Mouse (Mus musculus) lung, postnatal 0 days (tissue): ENCODE data around the gene Pdia4.

Experiments
- CTCF ChIP-seq: IDR thresholded peaks from 2 replicates; pipeline ENCODE4 v1.5.1; 2016; ENCODE audit warnings: antibody characterized with exemption, mild to moderate bottlenecking
- EP300 ChIP-seq: IDR thresholded peaks from 2 replicates; pipeline ENCODE4 v1.6.1; 2016; ENCODE audit warnings: antibody characterized with exemption, mild to moderate bottlenecking, control low read depth

DNA sequence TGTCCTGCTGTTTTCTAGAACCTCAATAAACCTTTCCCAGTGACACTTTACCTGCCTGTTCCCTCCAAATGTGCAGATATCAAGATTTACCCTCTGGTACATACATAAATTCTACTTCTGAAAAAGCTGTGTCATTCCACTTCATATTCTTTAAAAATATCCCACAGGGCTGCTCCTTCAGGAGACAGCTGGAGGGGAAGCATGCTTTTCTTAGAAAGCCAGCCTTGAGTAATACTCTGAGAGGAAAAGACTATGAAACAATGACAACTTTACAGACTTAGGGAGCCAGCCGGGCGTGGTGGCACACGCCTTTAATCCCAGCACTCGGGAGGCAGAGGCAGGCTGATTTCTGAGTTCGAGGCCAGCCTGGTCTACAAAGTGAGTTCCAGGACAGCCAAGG is 4.7 kb downstream of the Pdia4 start:
- no peak for TF ChIP-seq CTCF
- no peak for TF ChIP-seq EP300
